Mouse (Mus musculus): Measurements from ENCODE around the gene Slc39a11. TPM values are rescaled to one million over a fixed set of nuclear protein-coding genes. Genes with fewer than 3 reads are reported as not detected.

Gene Slc39a11
- polyA plus RNA-seq, 1 experiment from 2014 or later = 22.4 TPM

DNA sequence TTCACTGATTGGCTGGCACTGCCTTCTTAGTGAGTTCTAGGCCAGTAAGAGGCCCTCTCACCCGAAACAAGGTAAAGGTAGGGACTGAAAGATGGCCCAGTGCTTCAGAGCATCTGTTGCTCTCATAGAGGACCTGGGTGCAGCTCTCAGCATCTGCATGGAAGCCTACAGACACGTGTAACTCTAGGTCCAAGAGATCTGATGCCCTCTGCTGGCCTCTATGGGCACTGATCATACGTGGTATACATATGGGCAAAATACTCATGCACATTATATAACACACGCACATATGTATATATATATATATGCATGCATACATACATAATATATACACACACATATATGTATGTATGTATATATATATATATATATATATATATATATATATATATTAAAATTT is 231.9 kb downstream of the Slc39a11 start:
- ChIA-PET CTCF (interaction anchor here (1.0 to 1.4 kb wide), 2 partner anchors 11 to 13 kb away, joined by 4 to 5 read pairs; no protein-coding TSS in a partner anchor), POLR2A (no interaction called here)
- no peak for TF ChIP-seq CTCF (IDR thresholded peaks at IDR 0.05)
- no peak for DNase-seq (ENCODE audit: low read depth, low spot score)
- in situ Hi-C loops (cut with MboI; ENCODE audit: low pct_unique_long_range_greater_than_20kb) = no loop called here
- no peak for ATAC-seq
- no peaks in the 10 kb centered on the region for H3K27me3 ChIP-seq

DNA sequence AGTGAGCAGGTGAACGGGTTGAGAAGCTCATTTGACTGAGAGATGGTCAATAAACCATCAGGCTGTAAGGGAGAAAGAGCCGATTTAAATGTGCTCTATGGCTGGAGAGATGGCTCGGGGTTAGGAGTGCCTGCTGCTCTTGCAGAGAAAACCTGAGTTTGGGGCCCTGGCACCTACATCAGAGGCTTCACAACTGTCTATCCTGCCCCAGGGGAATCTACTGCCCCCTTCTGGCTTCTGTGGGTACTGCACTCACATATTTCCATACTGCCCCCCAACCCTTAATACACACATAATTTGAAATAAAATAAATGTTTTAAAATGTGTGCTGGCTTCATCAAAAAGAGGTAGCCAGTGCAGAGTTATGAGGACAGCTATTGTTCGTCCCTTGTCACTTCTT is 237.3 kb downstream of the Slc39a11 start:
- in situ Hi-C loops (cut with MboI; ENCODE audit: low pct_unique_long_range_greater_than_20kb) = no loop called here
- ATAC-seq (no peak), DNase-seq (ENCODE audit: low read depth, low spot score) (no peak)
- ChIA-PET POLR2A (no interaction called here), CTCF (interaction anchor here (1.4 kb wide), 1 partner anchor 115 kb away, joined by 4 read pairs; no protein-coding TSS in a partner anchor)
- TF ChIP-seq CTCF (IDR thresholded peaks at IDR 0.05) = peak; percentile 36
- no peaks in the 10 kb centered on the region for H3K27me3 ChIP-seq

GRCm38 (mm10) chr11:113411798-113412197 is 238.1 kb downstream of the Slc39a11 start:
- DNase-seq (ENCODE audit: low read depth, low spot score) (no peak), ATAC-seq (no peak)
- no peak for TF ChIP-seq CTCF (IDR thresholded peaks at IDR 0.05)
- ChIA-PET POLR2A (no interaction called here), CTCF (interaction anchor here (1.4 to 1.6 kb wide), 2 partner anchors 114 to 237 kb away, joined by 3 to 4 read pairs; no protein-coding TSS in a partner anchor)
- in situ Hi-C loops (cut with MboI; ENCODE audit: low pct_unique_long_range_greater_than_20kb) = no loop called here
- H3K27me3 ChIP-seq = no peaks in the 10 kb centered on the region

DNA sequence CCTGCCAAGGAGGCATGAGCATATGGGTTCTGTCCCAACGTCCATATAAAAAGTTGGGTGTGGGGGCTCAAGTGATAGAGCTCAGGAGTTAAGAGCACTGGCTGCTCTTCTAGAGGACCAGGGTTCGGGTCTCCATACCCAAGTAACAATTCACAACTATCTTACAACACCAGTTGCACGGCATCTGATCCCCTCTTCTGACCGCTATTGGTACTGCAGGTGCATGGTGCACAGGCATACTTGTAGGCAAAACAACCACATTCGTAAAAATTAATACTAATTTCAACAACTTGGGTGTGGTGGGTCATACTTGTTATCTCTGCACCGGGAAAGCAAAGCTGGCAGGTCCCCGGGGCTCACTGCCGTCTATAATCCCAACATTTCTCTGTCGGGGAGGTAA is 240.8 kb downstream of the Slc39a11 start:
- DNase-seq (ENCODE audit: low read depth, low spot score) = no peak
- in situ Hi-C loops (cut with MboI; ENCODE audit: low pct_unique_long_range_greater_than_20kb) = loop anchor here (10.0 kb wide), 1 partner anchor 234 kb away; no protein-coding TSS in a partner anchor
- ChIA-PET CTCF (interaction anchor here (1.5 kb wide), 1 partner anchor 19 kb away, joined by 3 read pairs; no protein-coding TSS in a partner anchor), POLR2A (no interaction called here)
- ATAC-seq = no peak
- no peak for TF ChIP-seq CTCF (IDR thresholded peaks at IDR 0.05)
- H3K27me3 ChIP-seq = no peaks in the 10 kb centered on the region

- no peaks in the 10 kb centered on the region for H3K27me3 ChIP-seq
- ChIA-PET CTCF (interaction anchor here (1.5 kb wide), 1 partner anchor 17 kb away, joined by 3 read pairs; no protein-coding TSS in a partner anchor), POLR2A (interaction anchor here (0.6 kb wide), 1 partner anchor 63 kb away, joined by 3 read pairs; no protein-coding TSS in a partner anchor)
- no peak for DNase-seq (ENCODE audit: low read depth, low spot score)
- TF ChIP-seq CTCF (IDR thresholded peaks at IDR 0.05) = no peak
- ATAC-seq = no peak
- in situ Hi-C loops (cut with MboI; ENCODE audit: low pct_unique_long_range_greater_than_20kb) = loop anchor here (10.0 kb wide), 1 partner anchor 233 kb away; no protein-coding TSS in a partner anchor
These were observed 242.4 kb downstream of the Slc39a11 start for GRCm38 (mm10) chr11:113407474-113407873.

GRCm38 (mm10) chr11:113400868-113401267 is 249.0 kb downstream of the Slc39a11 start:
- ChIA-PET CTCF (interaction anchor here (0.9 kb wide), 1 partner anchor 18 kb away, joined by 3 read pairs; no protein-coding TSS in a partner anchor), POLR2A (interaction anchor here (0.6 kb wide), 2 partner anchors 20 to 1591 kb away, joined by 3 read pairs; no protein-coding TSS in a partner anchor)
- DNase-seq (ENCODE audit: low read depth, low spot score) = no peak
- peak; percentile 50 for TF ChIP-seq CTCF (IDR thresholded peaks at IDR 0.05)
- no peaks in the 10 kb centered on the region for H3K27me3 ChIP-seq
- in situ Hi-C loops (cut with MboI; ENCODE audit: low pct_unique_long_range_greater_than_20kb) = loop anchor here (10.0 kb wide), 1 partner anchor 226 kb away; no protein-coding TSS in a partner anchor
- no peak for ATAC-seq

DNA sequence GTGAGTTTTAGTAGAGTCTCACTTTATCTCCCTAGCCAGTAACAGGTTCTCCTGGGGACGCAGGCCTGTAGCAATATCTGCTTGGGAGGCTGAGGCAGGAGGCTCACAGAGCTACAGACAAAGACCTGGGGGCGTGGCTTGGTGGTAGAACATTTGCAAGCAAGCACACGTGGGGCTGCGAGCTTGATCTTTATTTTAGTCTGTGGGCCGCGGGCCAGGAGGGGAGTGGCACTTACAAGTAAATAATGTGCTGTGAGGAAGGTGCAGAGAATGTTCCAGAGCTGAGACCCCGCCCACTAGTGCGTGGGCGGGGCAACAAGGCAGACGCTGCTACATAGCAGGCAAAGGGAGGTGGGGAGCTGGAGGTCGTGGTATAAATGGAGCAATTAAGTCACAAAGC is 250.3 kb downstream of the Slc39a11 start:
- ChIA-PET CTCF (no interaction called here), POLR2A (no interaction called here)
- DNase-seq (ENCODE audit: low read depth, low spot score) (no peak), ATAC-seq (no peak)
- in situ Hi-C loops (cut with MboI; ENCODE audit: low pct_unique_long_range_greater_than_20kb) = loop anchor here (5.0 kb wide), 1 partner anchor 228 kb away; no protein-coding TSS in a partner anchor
- H3K27me3 ChIP-seq = no peaks in the 10 kb centered on the region
- TF ChIP-seq CTCF (IDR thresholded peaks at IDR 0.05) = no peak

DNA sequence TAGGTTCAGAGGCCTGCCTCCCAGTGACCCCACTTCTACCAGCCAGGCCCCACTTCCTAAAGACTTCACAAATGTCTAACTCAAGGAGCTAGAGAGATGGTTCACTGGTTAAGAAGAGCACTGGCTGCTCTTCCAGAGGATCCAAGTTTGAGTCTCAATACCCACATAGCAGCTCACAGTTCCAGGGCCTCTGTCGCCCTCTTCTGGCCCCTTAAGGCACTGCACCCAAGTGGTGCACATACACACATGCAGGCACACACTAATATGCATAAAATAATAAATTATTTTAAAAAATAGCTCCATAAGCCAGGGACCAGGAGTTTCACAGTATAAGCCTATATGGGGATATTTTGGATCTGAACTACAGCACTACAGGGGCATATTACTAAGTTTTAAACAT is 252.5 kb downstream of the Slc39a11 start:
- in situ Hi-C loops (cut with MboI; ENCODE audit: low pct_unique_long_range_greater_than_20kb) = loop anchor here (5.0 kb wide), 1 partner anchor 230 kb away; no protein-coding TSS in a partner anchor
- TF ChIP-seq CTCF (IDR thresholded peaks at IDR 0.05) = no peak
- ATAC-seq (no peak), DNase-seq (ENCODE audit: low read depth, low spot score) (no peak)
- CTCF ChIA-PET = interaction anchor here (1.4 kb wide), 1 partner anchor 10 kb away, joined by 5 read pairs; no protein-coding TSS in a partner anchor
- POLR2A ChIA-PET = interaction anchor here (0.6 kb wide), 1 partner anchor 54 kb away, joined by 3 read pairs; no protein-coding TSS in a partner anchor
- H3K27me3 ChIP-seq = no peaks in the 10 kb centered on the region

GRCm38 (mm10) chr11:113393366-113394150 is 256.3 kb downstream of the Slc39a11 start:
- TF ChIP-seq CTCF (IDR thresholded peaks at IDR 0.05) = no peak
- POLR2A ChIA-PET = no interaction called here
- CTCF ChIA-PET = interaction anchor here (1.0 kb wide), 1 partner anchor 18 kb away, joined by 3 read pairs; no protein-coding TSS in a partner anchor
- H3K27me3 ChIP-seq = no peaks in the 10 kb centered on the region
- in situ Hi-C loops (cut with MboI; ENCODE audit: low pct_unique_long_range_greater_than_20kb) = no loop called here
- ATAC-seq (no peak), DNase-seq (ENCODE audit: low read depth, low spot score) (no peak)

GRCm38 (mm10) chr11:113391664-113392063 is 258.2 kb downstream of the Slc39a11 start:
- TF ChIP-seq CTCF (IDR thresholded peaks at IDR 0.05) = no peak
- POLR2A ChIA-PET = no interaction called here
- ATAC-seq (no peak), DNase-seq (ENCODE audit: low read depth, low spot score) (no peak)
- CTCF ChIA-PET = no interaction called here
- H3K27me3 ChIP-seq = no peaks in the 10 kb centered on the region
- in situ Hi-C loops (cut with MboI; ENCODE audit: low pct_unique_long_range_greater_than_20kb) = no loop called here

- no peak for DNase-seq (ENCODE audit: low read depth, low spot score)
- ATAC-seq = no peak
- CTCF ChIA-PET = interaction anchor here (1.3 kb wide), 1 partner anchor 19 kb away, joined by 3 read pairs; no protein-coding TSS in a partner anchor
- POLR2A ChIA-PET = interaction anchor here (0.6 kb wide), 1 partner anchor 14 kb away, joined by 3 read pairs; no protein-coding TSS in a partner anchor
- in situ Hi-C loops (cut with MboI; ENCODE audit: low pct_unique_long_range_greater_than_20kb) = no loop called here
- TF ChIP-seq CTCF (IDR thresholded peaks at IDR 0.05) = no peak
- H3K27me3 ChIP-seq = no peaks in the 10 kb centered on the region
These were observed 260.2 kb downstream of the Slc39a11 start for GRCm38 (mm10) chr11:113389637-113390036.
